In genomic region chr10:69831568-69831967, GRCm38 (mm10) we compare ENCODE assay signal across 20 mouse cellular contexts.
"Had no signal": no experiment of that assay in that cellular context is flagged by ENCODE, and none has a peak within 500 bp of the region (broad histone marks: within the 10 kb centered on the region; RNA-seq: fewer than 3 reads in every experiment).

No protein-coding gene starts in this region.

- H3K4me2 ChIP-seq: limb, embryonic 13.5 days; liver, embryonic 12.5 days; liver, embryonic 15.5 days; lung, embryonic 15.5 days; midbrain, embryonic 12.5 days; midbrain, embryonic 15.5 days; neural tube, embryonic 12.5 days; neural tube, embryonic 15.5 days; stomach, embryonic 15.5 days had no signal

- H3K27me3 ChIP-seq: limb, embryonic 13.5 days; liver, embryonic 12.5 days; liver, embryonic 15.5 days; lung, embryonic 15.5 days; midbrain, embryonic 12.5 days; midbrain, embryonic 15.5 days; neural tube, embryonic 12.5 days; neural tube, embryonic 15.5 days; stomach, embryonic 15.5 days had no signal

- H3K9ac ChIP-seq: limb, embryonic 13.5 days; liver, embryonic 12.5 days; liver, embryonic 15.5 days; lung, embryonic 15.5 days; midbrain, embryonic 12.5 days; midbrain, embryonic 15.5 days; neural tube, embryonic 12.5 days; neural tube, embryonic 15.5 days; stomach, embryonic 15.5 days had no signal

- DNase-seq: kidney, postnatal 25 days; layer of hippocampus, adult 9-11 months; liver; lung, adult 18-20 months; retina, postnatal 1 day; right cerebral cortex, postnatal 25 days; spleen, adult 18-20 months; thymus, postnatal 25 days had no signal

- H3K36me3 ChIP-seq: limb, embryonic 10.5 days; limb, embryonic 13.5 days; liver, embryonic 12.5 days; liver, embryonic 15.5 days; lung, embryonic 15.5 days; midbrain, embryonic 15.5 days; stomach, embryonic 15.5 days had no signal

- H3K4me1 ChIP-seq: limb, embryonic 10.5 days; liver, embryonic 12.5 days; liver, embryonic 15.5 days; midbrain, embryonic 12.5 days; midbrain, embryonic 15.5 days; stomach, embryonic 15.5 days had no signal

- ATAC-seq: liver, embryonic 12.5 days; midbrain, embryonic 15.5 days had no signal

- H3K9me3 ChIP-seq: limb, embryonic 10.5 days; limb, embryonic 13.5 days; liver, embryonic 12.5 days; liver, embryonic 15.5 days; lung, embryonic 15.5 days; midbrain, embryonic 12.5 days; midbrain, embryonic 15.5 days; neural tube, embryonic 12.5 days; neural tube, embryonic 15.5 days; stomach, embryonic 15.5 days had no signal

- H3K4me3 ChIP-seq: layer of hippocampus, adult 2 months; limb, embryonic 10.5 days; limb, embryonic 13.5 days; liver, embryonic 12.5 days; liver, embryonic 15.5 days; lung, embryonic 15.5 days; midbrain, embryonic 12.5 days; midbrain, embryonic 15.5 days; neural tube, embryonic 12.5 days; neural tube, embryonic 15.5 days; stomach, embryonic 15.5 days had no signal

- H3K27ac ChIP-seq: layer of hippocampus, adult 2 months; limb, embryonic 10.5 days; limb, embryonic 13.5 days; liver, embryonic 12.5 days; liver, embryonic 15.5 days; lung, embryonic 15.5 days; macrophage; midbrain, embryonic 12.5 days; midbrain, embryonic 15.5 days; neural tube, embryonic 12.5 days; neural tube, embryonic 15.5 days; stomach, embryonic 15.5 days had no signal
